Mouse (Mus musculus): ENCODE measurements at regions not wholly inside any gene's neighbourhood (a gene's known extent, or its start where the extent isn't known, plus 50 kb on each side); places are given as distances from the start of the nearest gene placed in this dataset.

DNA sequence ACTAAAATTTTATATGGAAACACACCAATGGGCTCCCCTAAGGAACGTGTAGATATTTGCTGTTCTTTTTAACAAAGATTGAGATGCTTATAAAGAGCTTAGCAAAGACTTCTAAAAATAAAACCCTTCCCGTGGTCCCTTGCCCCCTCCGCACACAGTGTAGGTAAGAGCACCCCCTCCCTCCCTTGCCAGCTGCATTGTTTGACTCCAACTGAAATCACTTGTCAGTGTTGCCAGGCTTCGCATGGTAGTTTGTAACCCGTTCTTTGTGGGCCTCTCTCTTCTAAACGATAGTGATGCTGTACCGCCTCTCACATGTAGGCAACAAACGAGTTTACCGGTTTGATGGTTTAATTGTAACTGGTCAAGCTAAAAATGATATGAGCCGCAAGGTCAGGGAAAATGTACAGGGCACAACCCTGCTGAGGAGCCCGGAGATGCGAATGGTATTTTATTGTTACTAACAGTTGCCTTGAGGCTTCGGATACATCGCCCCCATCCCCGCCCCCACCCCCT lies 246.0 kb downstream of the Ttll7 start:
- DNase-seq: no peak

GRCm38 (mm10) chr3:147098611-147099010 lies 246.4 kb downstream of the Ttll7 start:
- DNase-seq: no peak

DNA sequence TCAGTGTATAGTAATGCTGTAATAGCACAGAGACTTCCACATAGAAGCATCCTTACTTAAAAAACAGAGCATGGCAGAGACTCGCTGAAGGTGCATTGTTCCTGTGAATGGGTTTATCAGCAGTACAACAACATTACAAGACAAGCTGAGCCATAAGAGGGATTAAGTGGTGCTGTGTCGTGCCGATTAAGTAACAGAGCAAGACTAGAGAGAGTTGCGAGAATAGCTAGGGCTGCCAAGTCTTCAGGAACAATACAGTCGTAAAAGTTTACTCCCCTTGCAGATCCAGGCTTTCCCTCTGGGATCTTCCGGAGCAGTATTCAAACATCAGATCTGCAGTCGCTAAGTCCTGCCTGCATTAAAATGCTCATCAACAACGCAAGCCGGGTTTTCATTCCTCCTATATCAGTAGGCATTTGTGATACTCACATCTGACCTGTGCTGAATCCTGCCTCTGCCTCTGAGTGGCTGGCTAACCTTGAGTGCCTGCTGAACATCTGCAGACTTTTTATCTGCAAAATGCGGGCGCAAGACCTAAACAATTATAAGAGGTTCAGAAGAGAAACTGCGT lies 247.1 kb downstream of the Ttll7 start:
- DNase-seq: no peak

GRCm38 (mm10) chr3:147101053-147101764 lies 249.0 kb downstream of the Ttll7 start:
- DNase-seq: no peak

DNA sequence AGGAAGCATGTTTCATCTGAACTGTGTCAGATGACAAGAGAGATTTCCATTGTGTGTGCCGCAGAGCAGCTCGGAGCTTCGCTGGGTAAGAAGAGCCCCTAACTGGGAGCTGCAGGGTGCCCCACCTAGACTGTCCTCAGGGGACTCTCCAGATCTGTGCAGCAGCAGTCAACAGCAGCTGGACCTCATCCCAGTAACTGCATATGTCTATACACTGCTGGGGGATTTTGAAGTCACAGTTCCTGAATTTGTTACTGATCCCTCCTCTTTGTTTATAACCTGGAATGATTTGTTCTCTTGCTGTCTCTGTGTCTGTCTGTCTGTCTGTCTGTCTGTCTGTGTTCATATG lies 249.6 kb downstream of the Ttll7 start:
- no peak for DNase-seq

DNA sequence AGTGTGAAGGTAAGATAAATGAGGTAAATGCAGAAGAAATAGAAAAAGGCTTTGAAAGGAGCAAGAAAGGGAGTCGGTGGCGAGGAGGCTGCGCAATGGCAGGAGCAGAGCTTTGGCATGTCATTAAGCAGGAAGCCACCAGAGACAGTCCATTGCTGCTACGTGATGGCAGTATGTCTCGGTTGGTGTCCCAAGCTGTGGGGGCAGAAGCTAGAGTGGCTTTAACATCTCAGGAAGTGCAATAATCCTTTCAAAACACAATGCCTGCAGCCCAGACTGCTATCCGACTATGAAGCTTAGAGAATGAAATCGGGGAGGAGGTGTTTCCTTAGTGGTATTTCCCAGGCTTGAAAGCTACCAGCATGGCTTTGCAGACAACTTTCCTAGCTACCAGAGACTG lies 251.3 kb downstream of the Ttll7 start:
- no peak for DNase-seq

DNA sequence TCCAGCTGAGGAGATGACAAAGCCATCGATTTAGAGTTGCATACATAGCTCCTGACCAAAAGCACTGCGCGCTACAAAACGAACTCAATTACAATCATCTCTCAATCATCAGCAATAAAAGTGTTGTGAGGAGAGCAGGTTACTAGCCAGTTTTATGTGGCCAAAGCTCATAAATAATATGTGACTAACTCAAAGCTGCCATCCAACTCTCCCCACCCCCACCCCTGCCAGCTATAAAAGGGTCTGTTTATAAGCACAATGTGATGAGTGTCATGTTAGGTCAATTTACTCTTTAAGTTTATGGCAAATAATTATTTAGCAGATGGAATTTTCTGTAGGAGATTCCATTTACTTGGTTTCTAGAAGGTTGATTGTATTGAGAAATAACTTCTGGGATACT lies 265.4 kb downstream of the Ttll7 start:
- no peak for DNase-seq

DNA sequence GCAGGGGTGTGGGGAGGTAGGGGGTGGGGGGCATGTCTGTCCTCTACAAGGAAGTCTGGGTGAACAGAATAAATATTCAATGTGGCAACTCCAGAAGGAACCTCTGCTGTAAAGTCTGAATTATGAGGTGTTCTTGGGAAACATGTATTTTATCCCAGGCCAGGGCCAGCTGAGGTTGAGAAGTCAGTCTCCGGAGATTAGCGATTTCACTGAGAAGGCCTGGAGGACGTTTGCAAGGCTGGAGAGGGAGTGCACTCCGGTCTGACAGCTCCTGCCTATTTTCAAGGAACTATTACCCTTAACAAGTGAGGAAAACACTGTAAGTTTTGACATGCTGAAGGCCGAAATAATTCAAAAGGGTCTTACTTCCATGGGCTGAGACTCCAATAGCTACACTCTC lies 265.9 kb downstream of the Ttll7 start:
- no peak for DNase-seq

DNA sequence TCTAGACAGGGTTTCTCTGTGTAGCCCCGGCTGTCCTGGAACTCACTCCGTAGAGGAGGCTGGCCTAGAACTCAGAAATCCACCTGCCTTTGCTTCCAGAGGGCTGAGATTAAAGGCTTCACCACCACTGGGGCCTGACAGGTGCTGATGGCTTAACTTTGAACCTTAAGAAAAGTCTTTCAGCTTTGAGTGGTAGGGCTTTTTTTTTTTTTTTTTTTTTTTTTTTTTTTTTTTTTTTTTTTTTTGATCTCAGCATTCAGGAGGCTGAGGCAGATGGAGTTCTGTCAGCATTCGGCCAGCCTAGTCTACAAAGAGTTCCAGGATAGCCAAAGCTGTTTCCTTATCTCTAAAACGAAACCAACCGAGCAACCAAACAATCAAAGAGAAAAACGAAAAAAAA lies 266.5 kb downstream of the Ttll7 start:
- DNase-seq: no peak

- DNase-seq: no peak
Measured at GRCm38 (mm10) chr3:147121826-147122225, 269.7 kb downstream of the Ttll7 start.

DNA sequence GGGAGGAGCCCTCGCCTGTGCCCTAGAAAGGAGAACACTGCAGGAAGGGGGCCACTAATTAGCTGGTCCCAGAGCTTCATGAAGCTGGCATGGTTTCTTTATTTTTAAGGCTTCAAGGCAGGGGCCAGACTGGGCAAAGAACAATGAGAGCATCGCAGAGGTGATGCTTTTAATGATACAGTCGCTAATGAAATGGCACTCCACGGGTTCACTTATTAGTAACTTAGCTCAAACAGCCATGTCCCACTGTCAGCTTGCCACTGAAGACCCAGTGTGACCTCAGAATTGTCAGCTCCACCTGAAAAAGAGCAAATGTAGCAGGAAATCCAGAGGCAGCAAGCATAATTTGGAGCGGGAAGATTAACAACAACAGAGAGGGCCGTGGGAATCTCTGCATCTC lies 275.6 kb downstream of the Ttll7 start:
- DNase-seq: no peak

DNA sequence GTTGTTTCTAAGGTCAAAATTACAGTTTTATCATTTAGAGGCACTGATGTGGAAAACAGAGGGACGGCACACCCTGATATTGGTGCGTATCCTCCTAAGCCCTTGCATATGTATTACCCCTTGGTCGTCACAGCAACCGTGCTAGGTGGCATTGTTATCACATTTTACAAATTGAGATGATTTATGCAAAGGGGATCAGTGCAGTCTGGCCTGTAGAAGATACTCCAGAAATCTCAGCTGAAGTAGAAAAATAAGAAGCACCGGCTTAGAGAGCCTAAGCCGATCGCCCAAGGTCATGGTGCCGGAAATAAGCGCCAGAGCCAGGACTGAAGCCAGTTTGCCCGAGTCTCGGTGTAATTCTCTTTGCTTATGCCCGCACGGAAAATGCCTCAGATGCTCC lies 280.7 kb downstream of the Ttll7 start:
- no peak for DNase-seq

GRCm38 (mm10) chr3:147133408-147133807 lies 281.2 kb downstream of the Ttll7 start:
- DNase-seq: no peak

DNA sequence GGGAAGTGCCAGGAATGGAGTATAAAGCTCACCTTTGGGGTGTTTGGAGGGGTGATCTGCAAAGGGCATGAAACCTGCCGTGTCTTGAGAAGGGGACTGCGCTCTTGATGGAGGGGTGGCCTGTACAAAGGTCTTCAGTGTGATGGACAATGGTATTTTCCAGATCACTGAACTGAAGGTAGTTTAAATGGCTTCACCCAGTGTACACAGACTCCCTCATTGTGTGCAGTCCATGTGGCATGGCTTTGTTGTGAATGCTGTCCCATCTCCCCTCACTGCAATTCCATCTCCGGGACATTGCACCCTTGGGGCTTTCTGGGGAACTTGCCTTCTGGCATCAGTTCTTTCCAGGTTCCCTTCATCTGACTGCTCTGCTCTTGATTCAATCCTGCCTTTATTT lies 288.2 kb downstream of the Ttll7 start:
- DNase-seq: no peak

DNA sequence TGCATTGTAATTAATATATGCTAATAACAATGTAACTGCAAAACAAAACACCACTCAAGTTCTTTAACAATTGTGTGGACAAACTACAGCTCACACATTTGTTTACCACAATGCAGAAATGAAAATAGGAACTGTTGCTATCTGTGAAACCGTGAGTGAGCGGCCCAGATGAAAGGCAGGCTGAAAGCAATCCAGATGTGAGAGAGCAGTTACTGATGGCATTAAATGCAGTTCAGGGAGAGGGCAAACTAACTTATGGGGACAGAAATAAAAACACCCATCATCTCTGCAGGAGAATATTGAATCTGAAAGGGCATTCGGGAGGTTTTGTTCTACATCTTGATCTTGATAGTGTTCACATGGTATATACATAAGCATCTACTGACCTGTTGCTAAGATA lies 301.3 kb downstream of the Ttll7 start:
- no peak for DNase-seq

GRCm38 (mm10) chr3:147153998-147154397 lies 301.8 kb downstream of the Ttll7 start:
- no peak for DNase-seq

- no peak for DNase-seq
Measured at GRCm38 (mm10) chr3:147163126-147163525, 311.0 kb downstream of the Ttll7 start.

DNA sequence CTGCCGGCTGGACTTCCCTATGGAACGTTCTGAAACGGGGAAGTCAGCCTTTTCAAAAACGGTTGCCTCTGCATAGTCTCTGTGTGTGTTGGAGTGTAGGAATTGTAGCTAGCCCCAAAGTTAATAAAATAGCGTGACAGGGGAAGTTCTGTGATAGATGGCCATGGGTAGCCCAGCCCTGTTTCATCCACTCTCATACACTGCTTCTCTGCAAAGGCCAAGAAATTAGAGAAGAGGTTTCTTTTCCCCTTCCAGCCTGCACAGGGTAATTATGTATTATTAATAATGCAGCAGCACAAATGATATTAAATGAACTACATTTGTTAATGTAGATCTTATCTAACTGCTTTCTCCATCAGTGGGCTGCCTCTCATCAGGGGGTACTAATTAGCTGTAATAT lies 311.4 kb downstream of the Ttll7 start:
- no peak for DNase-seq

DNA sequence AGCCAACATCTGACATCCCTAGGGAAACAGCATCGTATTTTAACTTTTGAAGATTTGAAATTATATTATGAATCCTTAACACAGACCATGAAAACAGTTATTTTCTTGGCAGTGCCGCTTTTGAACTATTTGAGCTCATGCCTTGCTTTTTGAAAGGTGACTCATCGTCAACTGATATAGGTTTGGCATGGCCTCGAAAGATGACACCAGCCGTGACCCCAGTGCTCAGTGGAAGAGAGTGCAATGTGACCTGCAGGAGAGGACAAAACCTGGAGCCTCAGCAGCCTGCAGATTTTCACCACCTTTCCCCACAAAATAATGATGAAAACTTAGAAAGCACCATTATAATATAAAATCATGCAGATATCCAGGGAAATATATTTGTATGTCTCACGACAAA lies 312.8 kb downstream of the Ttll7 start:
- DNase-seq: no peak

DNA sequence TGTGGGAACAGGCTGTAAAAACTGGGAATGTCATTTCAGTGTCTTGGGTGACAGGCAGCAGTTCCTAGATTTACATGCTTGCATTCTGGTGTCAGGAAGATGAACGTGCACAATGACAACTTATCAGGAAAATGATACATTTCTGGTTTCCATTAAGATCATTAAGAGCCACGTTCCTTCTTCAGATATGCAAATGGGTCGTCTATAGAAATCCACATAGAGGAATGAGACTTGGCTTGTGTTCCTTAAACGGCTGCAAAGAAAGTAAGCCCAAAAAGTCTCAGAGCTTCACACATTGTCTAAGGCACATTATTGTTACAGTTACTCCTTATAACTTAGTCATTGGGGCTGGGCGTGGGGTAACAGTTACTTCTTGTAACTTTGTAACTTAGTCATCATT lies 314.4 kb downstream of the Ttll7 start:
- no peak for DNase-seq

- no peak for DNase-seq
Measured at GRCm38 (mm10) chr3:147169215-147169614, 317.0 kb downstream of the Ttll7 start.

GRCm38 (mm10) chr3:147170106-147170505 lies 317.9 kb downstream of the Ttll7 start:
- DNase-seq: no peak

DNA sequence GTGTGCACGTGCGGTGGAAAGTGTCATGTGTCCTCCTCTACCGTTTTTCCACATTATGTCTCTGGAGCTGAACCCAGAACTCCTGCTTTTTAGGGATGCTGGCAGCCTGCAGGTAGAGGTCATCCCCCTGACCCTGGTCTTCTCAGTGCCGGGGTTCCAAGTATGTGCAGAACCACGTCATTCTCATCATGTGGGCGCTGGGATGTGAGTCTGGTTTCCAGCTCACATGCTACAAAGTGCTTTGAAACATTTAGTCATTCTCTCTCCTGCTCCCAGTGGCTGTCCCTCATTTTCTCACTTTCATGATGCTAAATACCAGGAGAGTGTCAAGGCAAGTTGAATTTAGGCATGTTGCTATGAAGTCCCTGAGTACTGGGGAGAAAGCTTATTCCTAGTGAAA lies 326.6 kb downstream of the Ttll7 start:
- no peak for DNase-seq

- DNase-seq: no peak
Measured at GRCm38 (mm10) chr3:147180711-147181110, 328.5 kb downstream of the Ttll7 start.
